Mouse (Mus musculus): ENCODE measurements at regions not wholly inside any gene's neighbourhood (a gene's known extent, or its start where the extent isn't known, plus 50 kb on each side); places are given as distances from the start of the nearest gene placed in this dataset.
A peak's percentile ranks its signal among the peaks of the same experiment; 100 is the strongest.

- H3K27ac ChIP-seq (ENCODE audit: insufficient read depth, low read depth, low read length, poor library complexity, severe bottlenecking) = no peak overlapping the region
- H3K9me3 ChIP-seq (ENCODE audit: control insufficient read depth, insufficient read depth, low read depth, low read length) = no peaks in the 10 kb centered on the region
- in situ Hi-C loops (cut with MboI; ENCODE audit: low sequenced_read_pairs in 2 of 2, unreplicated experiment in 2 of 2) = no loop called here
- H3K36me3 ChIP-seq (ENCODE audit: control insufficient read depth, insufficient read depth, low read length, poor library complexity, severe bottlenecking) = no peaks in the 10 kb centered on the region
- no peaks in the 10 kb centered on the region for H3K4me1 ChIP-seq (ENCODE audit: control insufficient read depth in 2 of 2, insufficient read depth in 2 of 2, low read length in 2 of 2, poor library complexity in 1 of 2)
- no peak for TF ChIP-seq ZC3H11A (IDR thresholded peaks at IDR 0.05; ENCODE audit: borderline replicate concordance, low read depth, low read length)
- TF ChIP-seq MAFK (IDR thresholded peaks at IDR 0.05; ENCODE audit: insufficient read depth, low read depth, low read length) = no peak
- TF ChIP-seq CHD2 (IDR thresholded peaks at IDR 0.05; ENCODE audit: low read depth, low read length) = no peak
- TF ChIP-seq HCFC1 (IDR thresholded peaks at IDR 0.05; ENCODE audit: borderline replicate concordance, insufficient read depth, low read length) = no peak
- TF ChIP-seq ZNF384 (IDR thresholded peaks at IDR 0.05; ENCODE audit: low read depth, low read length) = no peak
- H3K9ac ChIP-seq (ENCODE audit: insufficient read depth, low read depth, low read length, poor library complexity, severe bottlenecking) = no peak overlapping the region
- DNase-seq (ENCODE audit: low read depth, low spot score) = peak; percentile 2
- no peak overlapping the region for H3K4me3 ChIP-seq (ENCODE audit: insufficient read depth in 1 of 2, low read depth in 1 of 2, low read length in 2 of 2, poor library complexity in 1 of 2, severe bottlenecking in 1 of 2)
These were observed 194.6 kb downstream of the Gm43517 start for GRCm38 (mm10) chr12:49579451-49580190.

GRCm38 (mm10) chr12:49583849-49584248 is 198.9 kb downstream of the Gm43517 start:
- no peak for DNase-seq (ENCODE audit: low read depth, low spot score)
- Histone ChIP-seq H3K36me3 (ENCODE audit: control insufficient read depth, insufficient read depth, low read length, poor library complexity, severe bottlenecking) (no peaks in the 10 kb centered on the region), H3K9ac (ENCODE audit: insufficient read depth, low read depth, low read length, poor library complexity, severe bottlenecking) (no peak overlapping the region), H3K27ac (ENCODE audit: insufficient read depth, low read depth, low read length, poor library complexity, severe bottlenecking) (no peak overlapping the region), H3K4me1 (ENCODE audit: control insufficient read depth in 2 of 2, insufficient read depth in 2 of 2, low read length in 2 of 2, poor library complexity in 1 of 2) (no peaks in the 10 kb centered on the region), H3K9me3 (ENCODE audit: control insufficient read depth, insufficient read depth, low read depth, low read length) (no peaks in the 10 kb centered on the region), H3K4me3 (ENCODE audit: insufficient read depth in 1 of 2, low read depth in 1 of 2, low read length in 2 of 2, poor library complexity in 1 of 2, severe bottlenecking in 1 of 2) (no peak overlapping the region)
- TF ChIP-seq ZC3H11A (IDR thresholded peaks at IDR 0.05; ENCODE audit: borderline replicate concordance, low read depth, low read length) (no peak), CHD2 (IDR thresholded peaks at IDR 0.05; ENCODE audit: low read depth, low read length) (no peak), HCFC1 (IDR thresholded peaks at IDR 0.05; ENCODE audit: borderline replicate concordance, insufficient read depth, low read length) (no peak)
- in situ Hi-C loops (cut with MboI; ENCODE audit: low sequenced_read_pairs in 2 of 2, unreplicated experiment in 2 of 2) = no loop called here

- Histone ChIP-seq H3K9ac (ENCODE audit: insufficient read depth, low read depth, low read length, poor library complexity, severe bottlenecking) (no peak overlapping the region), H3K4me1 (ENCODE audit: control insufficient read depth in 2 of 2, insufficient read depth in 2 of 2, low read length in 2 of 2, poor library complexity in 1 of 2) (no peaks in the 10 kb centered on the region), H3K9me3 (ENCODE audit: control insufficient read depth, insufficient read depth, low read depth, low read length) (no peaks in the 10 kb centered on the region), H3K4me3 (ENCODE audit: insufficient read depth in 1 of 2, low read depth in 1 of 2, low read length in 2 of 2, poor library complexity in 1 of 2, severe bottlenecking in 1 of 2) (no peak overlapping the region), H3K36me3 (ENCODE audit: control insufficient read depth, insufficient read depth, low read length, poor library complexity, severe bottlenecking) (no peaks in the 10 kb centered on the region), H3K27ac (ENCODE audit: insufficient read depth, low read depth, low read length, poor library complexity, severe bottlenecking) (no peak overlapping the region)
- in situ Hi-C loops (cut with MboI; ENCODE audit: low sequenced_read_pairs in 2 of 2, unreplicated experiment in 2 of 2) = no loop called here
- TF ChIP-seq ZNF384 (IDR thresholded peaks at IDR 0.05; ENCODE audit: low read depth, low read length) (no peak), ZC3H11A (IDR thresholded peaks at IDR 0.05; ENCODE audit: borderline replicate concordance, low read depth, low read length) (no peak), HCFC1 (IDR thresholded peaks at IDR 0.05; ENCODE audit: borderline replicate concordance, insufficient read depth, low read length) (no peak), MAFK (IDR thresholded peaks at IDR 0.05; ENCODE audit: insufficient read depth, low read depth, low read length) (no peak), CHD2 (IDR thresholded peaks at IDR 0.05; ENCODE audit: low read depth, low read length) (no peak)
- DNase-seq (ENCODE audit: low read depth, low spot score) = no peak
These were observed 237.3 kb downstream of the Gm43517 start for GRCm38 (mm10) chr12:49622264-49622663.

- no peak for DNase-seq (ENCODE audit: low read depth, low spot score)
- no peak overlapping the region for H3K4me3 ChIP-seq (ENCODE audit: insufficient read depth in 1 of 2, low read depth in 1 of 2, low read length in 2 of 2, poor library complexity in 1 of 2, severe bottlenecking in 1 of 2)
- no peak overlapping the region for H3K9ac ChIP-seq (ENCODE audit: insufficient read depth, low read depth, low read length, poor library complexity, severe bottlenecking)
- H3K9me3 ChIP-seq (ENCODE audit: control insufficient read depth, insufficient read depth, low read depth, low read length) = no peaks in the 10 kb centered on the region
- in situ Hi-C loops (cut with MboI; ENCODE audit: low sequenced_read_pairs in 2 of 2, unreplicated experiment in 2 of 2) = no loop called here
- TF ChIP-seq ZC3H11A (IDR thresholded peaks at IDR 0.05; ENCODE audit: borderline replicate concordance, low read depth, low read length) (no peak), CHD2 (IDR thresholded peaks at IDR 0.05; ENCODE audit: low read depth, low read length) (no peak), ZNF384 (IDR thresholded peaks at IDR 0.05; ENCODE audit: low read depth, low read length) (no peak), MAFK (IDR thresholded peaks at IDR 0.05; ENCODE audit: insufficient read depth, low read depth, low read length) (no peak), HCFC1 (IDR thresholded peaks at IDR 0.05; ENCODE audit: borderline replicate concordance, insufficient read depth, low read length) (no peak)
- no peaks in the 10 kb centered on the region for H3K36me3 ChIP-seq (ENCODE audit: control insufficient read depth, insufficient read depth, low read length, poor library complexity, severe bottlenecking)
- no peak overlapping the region for H3K27ac ChIP-seq (ENCODE audit: insufficient read depth, low read depth, low read length, poor library complexity, severe bottlenecking)
- no peaks in the 10 kb centered on the region for H3K4me1 ChIP-seq (ENCODE audit: control insufficient read depth in 2 of 2, insufficient read depth in 2 of 2, low read length in 2 of 2, poor library complexity in 1 of 2)
These were observed 242.2 kb downstream of the Gm43517 start for GRCm38 (mm10) chr12:49627222-49627621.
